Mouse (Mus musculus): ENCODE measurements around the gene Pip4k2a. TPM values are rescaled to one million over a fixed set of nuclear protein-coding genes. Genes with fewer than 3 reads are reported as not detected.

Gene Pip4k2a
- polyA plus RNA-seq, 1 experiment, result 21.8 TPM

GRCm38 (mm10) chr2:18950758-18951157 lies 47.2 kb downstream of the Pip4k2a start:
- 60% methylated on average over 2 of the region's 2 CpGs for WGBS
- DNase-seq (ENCODE audit: low read depth in 1 of 2, low spot score in 2 of 2), result no peak
- Histone ChIP-seq H3K4me1 (ENCODE audit: control insufficient read depth, insufficient read depth, insufficient read length) (peaks cover 22% of the 10 kb centered on the region), H3K4me3 (ENCODE audit: extremely low read depth, insufficient read depth, insufficient read length) (no peak overlapping the region), H3K36me3 (ENCODE audit: control insufficient read depth, insufficient read depth, low read length) (no peaks in the 10 kb centered on the region), H3K27me3 (ENCODE audit: control insufficient read depth, insufficient read depth, low read length) (no peaks in the 10 kb centered on the region), H3K27ac (ENCODE audit: insufficient read depth, low read length) (no peak overlapping the region)
- TF ChIP-seq POLR2A (IDR thresholded peaks at IDR 0.05; ENCODE audit: low read depth, low read length), result no peak
- TF ChIP-seq CTCF (IDR thresholded peaks at IDR 0.05; ENCODE audit: extremely low read depth, insufficient read depth, insufficient read length, insufficient replicate concordance), result no peak

GRCm38 (mm10) chr2:18948741-18949140 lies 49.2 kb downstream of the Pip4k2a start:
- peaks cover 18% of the 10 kb centered on the region for H3K4me1 ChIP-seq (ENCODE audit: control insufficient read depth, insufficient read depth, insufficient read length)
- H3K4me3 ChIP-seq (ENCODE audit: extremely low read depth, insufficient read depth, insufficient read length), result no peak overlapping the region
- no peaks in the 10 kb centered on the region for H3K36me3 ChIP-seq (ENCODE audit: control insufficient read depth, insufficient read depth, low read length)
- no peak overlapping the region for H3K27ac ChIP-seq (ENCODE audit: insufficient read depth, low read length)
- TF ChIP-seq POLR2A (IDR thresholded peaks at IDR 0.05; ENCODE audit: low read depth, low read length) (no peak), CTCF (IDR thresholded peaks at IDR 0.05; ENCODE audit: extremely low read depth, insufficient read depth, insufficient read length, insufficient replicate concordance) (no peak)
- H3K27me3 ChIP-seq (ENCODE audit: control insufficient read depth, insufficient read depth, low read length), result no peaks in the 10 kb centered on the region
- no peak for DNase-seq (ENCODE audit: low read depth in 1 of 2, low spot score in 2 of 2)
- 38% methylated on average over 7 of the region's 7 CpGs for WGBS

- no peak for DNase-seq (ENCODE audit: low read depth in 1 of 2, low spot score in 2 of 2)
- WGBS, result 77% methylated on average over 7 of the region's 7 CpGs
- H3K27me3 ChIP-seq (ENCODE audit: control insufficient read depth, insufficient read depth, low read length), result no peaks in the 10 kb centered on the region
- no peak overlapping the region for H3K27ac ChIP-seq (ENCODE audit: insufficient read depth, low read length)
- H3K4me3 ChIP-seq (ENCODE audit: extremely low read depth, insufficient read depth, insufficient read length), result no peak overlapping the region
- no peaks in the 10 kb centered on the region for H3K36me3 ChIP-seq (ENCODE audit: control insufficient read depth, insufficient read depth, low read length)
- H3K4me1 ChIP-seq (ENCODE audit: control insufficient read depth, insufficient read depth, insufficient read length), result peaks cover 20% of the 10 kb centered on the region
- TF ChIP-seq CTCF (IDR thresholded peaks at IDR 0.05; ENCODE audit: extremely low read depth, insufficient read depth, insufficient read length, insufficient replicate concordance) (no peak), POLR2A (IDR thresholded peaks at IDR 0.05; ENCODE audit: low read depth, low read length) (no peak)
Observed at GRCm38 (mm10) chr2:18947669-18948459, 50.1 kb downstream of the Pip4k2a start.

GRCm38 (mm10) chr2:18945438-18945837 lies 52.5 kb downstream of the Pip4k2a start:
- Histone ChIP-seq H3K27me3 (ENCODE audit: control insufficient read depth, insufficient read depth, low read length) (no peaks in the 10 kb centered on the region), H3K4me3 (ENCODE audit: extremely low read depth, insufficient read depth, insufficient read length) (no peak overlapping the region), H3K36me3 (ENCODE audit: control insufficient read depth, insufficient read depth, low read length) (no peaks in the 10 kb centered on the region), H3K4me1 (ENCODE audit: control insufficient read depth, insufficient read depth, insufficient read length) (peaks cover 9% of the 10 kb centered on the region; the same call in 1 of the 2 replicates), H3K27ac (ENCODE audit: insufficient read depth, low read length) (no peak overlapping the region)
- TF ChIP-seq POLR2A (IDR thresholded peaks at IDR 0.05; ENCODE audit: low read depth, low read length) (no peak), CTCF (IDR thresholded peaks at IDR 0.05; ENCODE audit: extremely low read depth, insufficient read depth, insufficient read length, insufficient replicate concordance) (no peak)
- DNase-seq (ENCODE audit: low read depth in 1 of 2, low spot score in 2 of 2), result no peak
- 82% methylated on average over 1 of the region's 1 CpGs for WGBS

- WGBS, result 39% methylated on average over 2 of the region's 2 CpGs
- Histone ChIP-seq H3K36me3 (ENCODE audit: control insufficient read depth, insufficient read depth, low read length) (no peaks in the 10 kb centered on the region), H3K27ac (ENCODE audit: insufficient read depth, low read length) (peak overlapping the region; percentile 45), H3K27me3 (ENCODE audit: control insufficient read depth, insufficient read depth, low read length) (no peaks in the 10 kb centered on the region), H3K4me3 (ENCODE audit: extremely low read depth, insufficient read depth, insufficient read length) (no peak overlapping the region), H3K4me1 (ENCODE audit: control insufficient read depth, insufficient read depth, insufficient read length) (peaks cover 12% of the 10 kb centered on the region; the same call in 1 of the 2 replicates)
- TF ChIP-seq CTCF (IDR thresholded peaks at IDR 0.05; ENCODE audit: extremely low read depth, insufficient read depth, insufficient read length, insufficient replicate concordance) (no peak), POLR2A (IDR thresholded peaks at IDR 0.05; ENCODE audit: low read depth, low read length) (no peak)
- no peak for DNase-seq (ENCODE audit: low read depth in 1 of 2, low spot score in 2 of 2)
Observed at GRCm38 (mm10) chr2:18943930-18944329, 54.0 kb downstream of the Pip4k2a start.

GRCm38 (mm10) chr2:18943366-18943765 lies 54.6 kb downstream of the Pip4k2a start:
- Histone ChIP-seq H3K4me3 (ENCODE audit: extremely low read depth, insufficient read depth, insufficient read length) (no peak overlapping the region), H3K27ac (ENCODE audit: insufficient read depth, low read length) (peak overlapping the region; percentile 45), H3K36me3 (ENCODE audit: control insufficient read depth, insufficient read depth, low read length) (no peaks in the 10 kb centered on the region), H3K4me1 (ENCODE audit: control insufficient read depth, insufficient read depth, insufficient read length) (peaks cover 14% of the 10 kb centered on the region; the same call in 1 of the 2 replicates), H3K27me3 (ENCODE audit: control insufficient read depth, insufficient read depth, low read length) (no peaks in the 10 kb centered on the region)
- WGBS, result 47% methylated on average over 4 of the region's 4 CpGs
- no peak for DNase-seq (ENCODE audit: low read depth in 1 of 2, low spot score in 2 of 2)
- no peak for TF ChIP-seq POLR2A (IDR thresholded peaks at IDR 0.05; ENCODE audit: low read depth, low read length)
- no peak for TF ChIP-seq CTCF (IDR thresholded peaks at IDR 0.05; ENCODE audit: extremely low read depth, insufficient read depth, insufficient read length, insufficient replicate concordance)

- no peak overlapping the region for H3K4me3 ChIP-seq (ENCODE audit: extremely low read depth, insufficient read depth, insufficient read length)
- whole genome bisulfite sequencing, result 77% methylated on average over 12 of the region's 12 CpGs
- H3K27me3 ChIP-seq (ENCODE audit: control insufficient read depth, insufficient read depth, low read length), result no peaks in the 10 kb centered on the region
- peaks cover 32% of the 10 kb centered on the region; the same call in 1 of the 2 replicates for H3K4me1 ChIP-seq (ENCODE audit: control insufficient read depth, insufficient read depth, insufficient read length)
- H3K36me3 ChIP-seq (ENCODE audit: control insufficient read depth, insufficient read depth, low read length), result no peaks in the 10 kb centered on the region
- H3K27ac ChIP-seq (ENCODE audit: insufficient read depth, low read length), result no peak overlapping the region
- no peak for DNase-seq (ENCODE audit: low read depth in 1 of 2, low spot score in 2 of 2)
- no peak for TF ChIP-seq CTCF (IDR thresholded peaks at IDR 0.05; ENCODE audit: extremely low read depth, insufficient read depth, insufficient read length, insufficient replicate concordance)
- no peak for TF ChIP-seq POLR2A (IDR thresholded peaks at IDR 0.05; ENCODE audit: low read depth, low read length)
Observed at GRCm38 (mm10) chr2:18940693-18941270, 57.1 kb downstream of the Pip4k2a start.
